Mouse (Mus musculus): Measurements from ENCODE around the gene Sema4g. TPM values are rescaled to one million over a fixed set of nuclear protein-coding genes. Genes with fewer than 3 reads are reported as not detected.

Sema4g gene
- polyA plus RNA-seq (2014; fragmentation: Illumina TruSeq; extraction: RNeasy Lipid Tissue Mini Kit (QIAGEN cat#74804); ENCODE audit: low read depth, low replicate concordance): 35.7 TPM

DNA sequence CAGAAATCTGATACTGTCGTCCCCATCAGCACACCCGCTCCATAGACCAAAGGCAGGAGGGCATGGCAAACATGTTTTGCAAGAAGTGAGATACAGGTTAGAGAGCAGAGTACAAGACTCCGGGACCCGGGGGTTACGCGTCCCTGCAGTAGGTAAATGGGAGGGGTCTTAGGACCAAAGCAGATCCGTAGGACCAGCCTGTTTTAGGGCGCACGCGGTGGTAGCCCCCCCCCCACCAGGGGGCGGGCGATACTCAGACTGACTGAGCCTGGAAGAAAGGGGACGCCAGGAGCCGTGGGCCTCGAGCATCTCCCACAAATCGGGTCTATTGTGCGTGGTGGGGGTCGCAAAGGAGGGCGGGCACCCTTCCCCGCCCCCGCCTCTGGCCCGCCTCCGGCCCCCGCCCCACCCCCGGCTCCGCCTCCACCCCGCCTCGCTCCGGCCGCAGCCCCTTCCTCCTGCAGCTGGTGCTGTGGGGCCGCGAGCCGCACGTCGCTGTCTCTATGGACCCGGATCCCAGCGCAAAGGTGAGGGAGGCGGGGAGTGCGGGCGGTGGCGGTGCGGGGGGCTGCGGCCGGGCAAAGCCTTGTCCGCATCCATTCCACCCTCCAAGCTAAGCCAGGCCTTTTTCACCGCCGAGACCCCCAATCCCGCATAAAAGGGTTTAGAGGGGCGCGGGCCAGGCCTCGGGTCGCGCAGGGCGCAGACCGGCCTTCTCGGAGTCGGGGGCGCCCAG lies at the start of gene Sema4g:
Gene Sema4g (plus strand): TSS at position 271 of the 736 bp plus-strand sequence.

DNA sequence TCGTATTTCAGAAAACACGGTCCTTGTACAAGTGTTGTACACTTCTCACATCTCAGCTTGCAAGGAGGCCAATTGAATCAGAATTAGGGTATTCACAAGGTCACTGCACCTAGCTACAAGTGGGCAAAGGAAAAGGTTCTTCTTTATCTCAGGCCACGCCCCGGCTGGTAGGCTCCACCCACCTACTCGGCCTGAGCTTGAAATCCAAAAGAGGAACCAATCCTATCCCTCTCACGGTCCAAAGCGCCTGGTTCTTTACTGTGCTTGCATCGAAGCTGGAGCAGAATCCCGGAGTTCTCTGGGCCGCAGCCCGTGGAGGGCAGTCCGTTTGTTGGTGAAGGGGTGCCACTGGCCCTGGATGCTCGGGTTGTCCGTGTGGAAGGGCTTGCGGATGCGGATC lies 16.5 kb downstream of the Sema4g start, which contains the start of gene Twnk:
Gene Twnk (plus strand): TSS at position 220 of the 400 bp plus-strand sequence.

DNA sequence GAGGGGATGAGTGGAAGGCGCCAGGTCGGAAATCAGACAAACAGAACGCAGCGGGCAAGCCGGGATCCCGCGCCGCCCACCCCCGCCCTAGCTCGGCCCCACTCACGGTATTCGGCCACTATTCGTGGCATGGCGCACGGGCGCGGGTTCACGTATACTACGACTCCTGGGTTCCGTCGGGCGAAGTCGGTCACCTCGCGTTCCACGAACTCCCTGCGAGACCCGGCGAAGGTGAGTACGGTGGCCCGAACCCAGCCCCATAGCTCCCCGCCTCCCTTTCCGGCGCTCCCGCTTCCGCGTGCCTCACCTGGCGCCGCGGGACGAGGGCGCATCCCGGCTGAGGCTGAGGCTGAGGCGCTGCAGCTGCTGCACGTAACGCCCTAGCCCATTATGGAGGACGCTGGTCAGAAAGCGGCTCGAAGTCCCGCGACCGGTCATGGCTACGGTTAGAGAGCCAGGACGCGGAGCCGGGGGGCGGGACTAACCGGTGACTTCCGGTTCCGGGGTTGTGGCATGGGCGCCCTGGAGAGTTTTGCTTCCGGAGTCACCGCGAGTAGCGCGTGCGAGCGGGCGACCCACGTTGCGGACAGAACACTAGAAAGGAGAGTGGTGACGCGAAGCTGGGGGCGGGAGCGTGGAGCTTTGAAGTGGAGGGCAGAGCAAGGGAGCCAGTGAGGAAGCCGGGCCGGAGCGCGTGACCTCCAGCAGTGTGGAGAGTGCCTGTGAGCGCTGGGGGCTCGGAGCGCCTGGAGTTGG lies 17.2 kb downstream of the Sema4g start, which contains the start of gene Mrpl43:
Gene Mrpl43 (minus strand): TSS at position 486 of the 756 bp plus-strand sequence.

DNA sequence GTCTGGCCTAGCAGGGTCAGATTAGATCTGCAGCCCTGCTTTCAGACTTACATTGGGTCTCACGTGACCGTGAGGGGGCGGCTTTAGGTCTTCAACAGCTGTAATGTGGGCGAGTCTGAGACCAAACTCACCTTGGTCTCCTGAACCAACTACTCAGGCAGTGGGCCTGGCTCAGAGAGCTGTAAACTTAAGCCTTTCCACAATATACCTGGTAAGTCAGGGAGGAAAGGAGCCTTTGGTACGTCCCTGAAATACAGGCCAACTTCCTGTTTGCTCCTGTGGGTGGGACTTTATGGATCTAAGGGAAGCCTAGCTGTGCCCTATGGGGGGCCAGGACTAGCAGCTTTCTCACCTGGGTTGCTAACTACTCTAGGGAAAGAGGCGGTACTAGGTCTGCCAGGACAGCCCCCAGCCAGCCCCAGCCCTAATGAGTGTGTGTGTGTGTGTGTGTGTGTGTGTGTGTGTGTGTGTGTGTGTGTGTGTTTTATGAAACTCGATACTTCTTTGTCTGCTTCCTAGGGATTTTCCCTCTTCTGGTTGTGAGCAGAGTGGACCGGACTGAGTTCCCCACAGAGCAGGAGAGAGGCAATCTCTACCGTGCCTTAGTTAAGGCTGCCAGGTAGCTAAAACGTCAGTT lies 25.6 kb downstream of the Sema4g start, which contains the start of gene Lzts2:
Gene Lzts2 (plus strand): TSS at position 80 of the 637 bp plus-strand sequence.

DNA sequence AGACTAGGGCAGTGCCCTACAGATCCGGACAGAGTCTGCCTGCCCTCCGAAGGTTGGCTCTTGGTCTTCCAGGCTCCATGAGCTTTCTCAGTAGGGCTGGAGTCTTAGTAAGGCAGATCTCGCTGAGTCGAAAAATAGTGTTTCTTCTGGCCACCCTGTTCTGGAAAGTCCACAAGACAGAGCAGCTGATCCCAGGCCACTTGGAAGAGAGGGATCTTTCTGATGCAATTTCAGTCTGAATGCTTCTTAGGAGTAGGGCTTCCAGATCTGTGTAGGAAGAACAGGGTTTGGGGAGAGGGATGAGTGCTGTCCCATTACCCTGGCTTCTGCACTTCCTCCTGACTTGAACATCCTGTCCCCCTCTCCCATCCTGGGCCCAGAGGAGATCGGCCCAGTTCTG lies 56.8 kb downstream of the Sema4g start, which contains the start of gene Pdzd7:
Gene Pdzd7 (minus strand): TSS at position 67 of the 400 bp plus-strand sequence.

DNA sequence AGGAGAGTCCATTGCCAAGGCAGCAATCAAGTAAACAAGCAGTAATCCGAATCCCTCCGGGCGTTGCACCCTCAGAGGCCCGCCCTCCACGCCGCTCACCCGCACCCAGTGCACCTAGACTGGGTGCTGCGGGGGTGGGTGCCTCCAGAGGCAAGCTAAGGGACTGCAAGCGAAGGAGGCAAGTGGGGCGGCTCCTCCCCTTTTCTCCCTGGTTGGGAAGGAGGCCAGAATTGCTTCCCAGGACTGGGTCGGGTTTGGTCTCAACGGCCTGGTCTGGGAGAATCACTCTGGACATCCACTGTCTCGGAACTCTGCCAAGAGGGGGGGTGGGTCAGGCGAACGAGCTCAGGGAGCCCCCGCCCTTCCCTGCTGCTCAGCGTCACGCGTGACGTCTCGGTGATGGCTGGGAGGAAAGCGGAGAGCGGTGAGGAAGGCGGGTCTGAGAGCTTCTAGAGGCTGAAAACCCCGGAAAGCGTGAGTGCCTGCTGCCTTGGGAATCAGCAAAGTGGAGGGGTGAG lies 58.6 kb downstream of the Sema4g start, which contains the start of gene Sfxn3:
Gene Sfxn3 (plus strand): TSS at position 87 of the 518 bp plus-strand sequence.

Other genes starting within 250 kb of the Sema4g start
- gene Pax2, start 233.1 kb upstream of the Sema4g start, polyA plus RNA-seq (2014; fragmentation: Illumina TruSeq; extraction: RNeasy Lipid Tissue Mini Kit (QIAGEN cat#74804); ENCODE audit: low read depth, low replicate concordance): not detected
- gene Slf2, start 58.0 kb upstream of the Sema4g start, polyA plus RNA-seq (2014; fragmentation: Illumina TruSeq; extraction: RNeasy Lipid Tissue Mini Kit (QIAGEN cat#74804); ENCODE audit: low read depth, low replicate concordance): 13.1 TPM
- 5.5 TPM for gene Twnk, start 16.6 kb downstream of the Sema4g start, polyA plus RNA-seq (2014; fragmentation: Illumina TruSeq; extraction: RNeasy Lipid Tissue Mini Kit (QIAGEN cat#74804); ENCODE audit: low read depth, low replicate concordance)
- gene Mrpl43, start 17.3 kb downstream of the Sema4g start, polyA plus RNA-seq (2014; fragmentation: Illumina TruSeq; extraction: RNeasy Lipid Tissue Mini Kit (QIAGEN cat#74804); ENCODE audit: low read depth, low replicate concordance): 10.2 TPM
- 0.56 TPM for gene Lzts2, start 25.3 kb downstream of the Sema4g start, polyA plus RNA-seq (2014; fragmentation: Illumina TruSeq; extraction: RNeasy Lipid Tissue Mini Kit (QIAGEN cat#74804); ENCODE audit: low read depth, low replicate concordance)
- gene Pdzd7, start 56.6 kb downstream of the Sema4g start, polyA plus RNA-seq (2014; fragmentation: Illumina TruSeq; extraction: RNeasy Lipid Tissue Mini Kit (QIAGEN cat#74804); ENCODE audit: low read depth, low replicate concordance): not detected
- gene Sfxn3, start 58.4 kb downstream of the Sema4g start, polyA plus RNA-seq (2014; fragmentation: Illumina TruSeq; extraction: RNeasy Lipid Tissue Mini Kit (QIAGEN cat#74804); ENCODE audit: low read depth, low replicate concordance): 1.0 TPM
- gene Kazald1, start 86.1 kb downstream of the Sema4g start, polyA plus RNA-seq (2014; fragmentation: Illumina TruSeq; extraction: RNeasy Lipid Tissue Mini Kit (QIAGEN cat#74804); ENCODE audit: low read depth, low replicate concordance): not detected
- not detected for gene Tlx1, start 161.6 kb downstream of the Sema4g start, polyA plus RNA-seq (2014; fragmentation: Illumina TruSeq; extraction: RNeasy Lipid Tissue Mini Kit (QIAGEN cat#74804); ENCODE audit: low read depth, low replicate concordance)
- not detected for gene Lbx1, start 246.7 kb downstream of the Sema4g start, polyA plus RNA-seq (2014; fragmentation: Illumina TruSeq; extraction: RNeasy Lipid Tissue Mini Kit (QIAGEN cat#74804); ENCODE audit: low read depth, low replicate concordance)